Mouse (Mus musculus) liver, embryonic 15.5 days (tissue): Measurements from ENCODE around the gene Tnnt1. TPM values are rescaled to one million over a fixed set of nuclear protein-coding genes. Genes with fewer than 3 reads are reported as not detected.

Experiments
- ATAC-seq: fragments of 200-750 bp; cut with Nextera tagmentation; 2 replicates; pipeline ENCODE4 v1.8.0; 2017; ENCODE audit warnings: moderate number of reproducible peaks, mild to moderate bottlenecking, moderate library complexity; ENCODE audit not compliant: insufficient read depth
- H3K27ac ChIP-seq: fragments of 300-500 bp; sonication (generic); replicated peaks from 2 replicates; pipeline ENCODE4 v1.5.1; 2015; ENCODE audit warnings: mild to moderate bottlenecking, inconsistent platforms
- H3K27me3 ChIP-seq: fragments of 300-500 bp; sonication (generic); 2 replicates; pipeline ENCODE4 v1.6.1; 2015; ENCODE audit warnings: mild to moderate bottlenecking, inconsistent platforms
- H3K36me3 ChIP-seq: fragments of 300-500 bp; sonication (generic); replicated peaks from 2 replicates; pipeline ENCODE4 v1.6.1; 2015; ENCODE audit warnings: moderate library complexity, mild to moderate bottlenecking, inconsistent platforms
- H3K4me1 ChIP-seq: fragments of 300-500 bp; sonication (generic); replicated peaks from 2 replicates; pipeline ENCODE4 v1.6.1; 2015; ENCODE audit warnings: inconsistent platforms
- H3K4me2 ChIP-seq: fragments of 300-500 bp; sonication (generic); 2 replicates; pipeline ENCODE4 v1.6.1; 2015; ENCODE audit warnings: moderate library complexity, mild to moderate bottlenecking, inconsistent platforms
- H3K4me3 ChIP-seq: fragments of 300-500 bp; sonication (generic); replicated peaks from 2 replicates; pipeline ENCODE4 v1.5.1; 2015; ENCODE audit warnings: mild to moderate bottlenecking, inconsistent platforms
- H3K9ac ChIP-seq: fragments of 300-500 bp; sonication (generic); 2 replicates; pipeline ENCODE4 v1.6.1; 2015; ENCODE audit warnings: moderate library complexity, mild to moderate bottlenecking, inconsistent platforms
- H3K9me3 ChIP-seq: fragments of 300-500 bp; sonication (generic); replicated peaks from 2 replicates; pipeline ENCODE4 v1.6.1; 2016; ENCODE audit warnings: inconsistent platforms
- whole genome bisulfite sequencing: fragments of 180-500 bp; shearing (Covaris S2); methylation state at CpG from one replicate; pipeline ENCODE4 v1.1.7; 2015; ENCODE audit warnings: mixed read lengths; ENCODE audit not compliant: insufficient replicate concordance; 5-methylcytosine and 5-hydroxymethylcytosine counted together
- polyA plus RNA-seq: library from polyadenylated mRNA; unstranded; fragments of >200 nt; fragmentation: Nextera tagmentation; extraction: Ambion mirVana; gene quantifications from 2 replicates; pipeline ENCODE4 v1.2.1, GENCODE M21; 2015

Tnnt1 gene
- 11.7 and 16.9 TPM in 2 replicates for polyA plus RNA-seq

GRCm38 (mm10) chr7:4516332-4517050 is at the start of gene Tnnt1:
Gene Tnnt1, minus strand, starts transcription at chr7:4516382.
- 21% methylated on average over 4 of the region's 4 CpGs for WGBS
- Histone ChIP-seq H3K36me3 (no peaks in the 10 kb centered on the region), H3K4me2 (no peak within 1 kb of the TSS), H3K27ac (no peak within 1 kb of the TSS), H3K27me3 (peaks cover 15% of the 10 kb centered on the region), H3K9ac (no peak within 1 kb of the TSS), H3K4me3 (no peak within 1 kb of the TSS), H3K9me3 (no peaks in the 10 kb centered on the region), H3K4me1 (peaks cover 18% of the 10 kb centered on the region)
- no peak for ATAC-seq

- H3K27ac ChIP-seq: no peak overlapping the region
- ATAC-seq: no peak
- no peaks in the 10 kb centered on the region for H3K9me3 ChIP-seq
- H3K4me3 ChIP-seq: no peak overlapping the region
- no peak overlapping the region for H3K9ac ChIP-seq
- 74% methylated on average over 3 of the region's 3 CpGs for WGBS
- H3K36me3 ChIP-seq: no peaks in the 10 kb centered on the region
- H3K4me1 ChIP-seq: no peaks in the 10 kb centered on the region
- H3K27me3 ChIP-seq: no peaks in the 10 kb centered on the region
- no peak overlapping the region for H3K4me2 ChIP-seq
Observed at GRCm38 (mm10) chr7:4562660-4563059, 46.5 kb upstream of the Tnnt1 start.

- no peak for ATAC-seq
- 45% methylated on average over 6 of the region's 6 CpGs for WGBS
Observed at GRCm38 (mm10) chr7:4557167-4557560, 41.0 kb upstream of the Tnnt1 start.

GRCm38 (mm10) chr7:4556256-4557166 is 40.3 kb upstream of the Tnnt1 start:
- no peaks in the 10 kb centered on the region for H3K4me1 ChIP-seq
- H3K27ac ChIP-seq: no peak overlapping the region
- no peak overlapping the region for H3K4me2 ChIP-seq
- peaks cover 4% of the 10 kb centered on the region for H3K27me3 ChIP-seq
- H3K36me3 ChIP-seq: no peaks in the 10 kb centered on the region
- H3K4me3 ChIP-seq: no peak overlapping the region
- H3K9me3 ChIP-seq: no peaks in the 10 kb centered on the region
- H3K9ac ChIP-seq: no peak overlapping the region
- ATAC-seq: peak; percentile 60
- 17% methylated on average over 15 of the region's 15 CpGs for WGBS

More at GRCm38 (mm10) chr7:4557167-4557560, 41.0 kb upstream of the Tnnt1 start:
- Histone ChIP-seq H3K4me3 (no peak overlapping the region), H3K27me3 (peaks cover 4% of the 10 kb centered on the region), H3K9ac (no peak overlapping the region), H3K9me3 (no peaks in the 10 kb centered on the region), H3K4me1 (no peaks in the 10 kb centered on the region), H3K4me2 (no peak overlapping the region), H3K36me3 (no peaks in the 10 kb centered on the region), H3K27ac (no peak overlapping the region)

GRCm38 (mm10) chr7:4547221-4547641 is 31.0 kb upstream of the Tnnt1 start, which contains the start of gene Syt5:
Gene Syt5, minus strand, starts transcription at chr7:4547541.
- Histone ChIP-seq H3K4me1 (peaks cover 15% of the 10 kb centered on the region), H3K9me3 (no peaks in the 10 kb centered on the region), H3K36me3 (no peaks in the 10 kb centered on the region), H3K4me2 (peak within 1 kb of the TSS; percentile 51), H3K4me3 (peak within 1 kb of the TSS; percentile 20; the same call in 1 of the 2 replicates), H3K27me3 (peaks cover 39% of the 10 kb centered on the region), H3K9ac (no peak within 1 kb of the TSS), H3K27ac (no peak within 1 kb of the TSS)
- WGBS: 9% methylated on average over 33 of the region's 33 CpGs
- ATAC-seq: no peak

- H3K4me2 ChIP-seq: peak overlapping the region; percentile 51
- H3K27me3 ChIP-seq: peaks cover 39% of the 10 kb centered on the region
- no peak for ATAC-seq
- H3K27ac ChIP-seq: no peak overlapping the region
- H3K36me3 ChIP-seq: no peaks in the 10 kb centered on the region
- H3K9me3 ChIP-seq: no peaks in the 10 kb centered on the region
- H3K4me3 ChIP-seq: no peak overlapping the region
- 5% methylated on average over 26 of the region's 26 CpGs for WGBS
- no peak overlapping the region for H3K9ac ChIP-seq
- H3K4me1 ChIP-seq: peaks cover 15% of the 10 kb centered on the region
Observed at GRCm38 (mm10) chr7:4546591-4547131, 30.5 kb upstream of the Tnnt1 start.

GRCm38 (mm10) chr7:4546050-4546449 is 29.9 kb upstream of the Tnnt1 start:
- WGBS: 59% methylated on average over 15 of the region's 15 CpGs
- Histone ChIP-seq H3K4me3 (no peak overlapping the region), H3K9ac (no peak overlapping the region), H3K4me2 (no peak overlapping the region), H3K4me1 (peaks cover 15% of the 10 kb centered on the region), H3K9me3 (no peaks in the 10 kb centered on the region), H3K27ac (no peak overlapping the region), H3K27me3 (peaks cover 37% of the 10 kb centered on the region), H3K36me3 (no peaks in the 10 kb centered on the region)
- no peak for ATAC-seq

- Histone ChIP-seq H3K36me3 (no peaks in the 10 kb centered on the region), H3K27me3 (peaks cover 15% of the 10 kb centered on the region), H3K4me2 (peak overlapping the region; percentile 16), H3K9ac (no peak overlapping the region), H3K4me3 (0 out of 2 replicates have a peak overlapping the region, but pooled peaks have one; percentile 10), H3K4me1 (peaks cover 10% of the 10 kb centered on the region), H3K27ac (no peak overlapping the region), H3K9me3 (no peaks in the 10 kb centered on the region)
- WGBS: 36% methylated on average over 17 of the region's 17 CpGs
- ATAC-seq: no peak
Observed at GRCm38 (mm10) chr7:4542013-4542412, 25.8 kb upstream of the Tnnt1 start.

- H3K36me3 ChIP-seq: no peaks in the 10 kb centered on the region
- no peak for ATAC-seq
- H3K4me2 ChIP-seq: no peak overlapping the region
- 0 out of 2 replicates have a peak, but pooled peaks cover 3% of the 10 kb centered on the region for H3K4me1 ChIP-seq
- H3K9ac ChIP-seq: no peak overlapping the region
- peaks cover 8% of the 10 kb centered on the region for H3K27me3 ChIP-seq
- WGBS: 59% methylated on average over 5 of the region's 5 CpGs
- no peaks in the 10 kb centered on the region for H3K9me3 ChIP-seq
- H3K4me3 ChIP-seq: no peak overlapping the region
- H3K27ac ChIP-seq: no peak overlapping the region
Observed at GRCm38 (mm10) chr7:4541344-4541743, 25.2 kb upstream of the Tnnt1 start.

- Histone ChIP-seq H3K36me3 (no peaks in the 10 kb centered on the region), H3K4me2 (no peak overlapping the region), H3K9me3 (no peaks in the 10 kb centered on the region), H3K27me3 (peaks cover 15% of the 10 kb centered on the region; the same call in 1 of the 2 replicates), H3K9ac (no peak overlapping the region), H3K4me3 (no peak overlapping the region), H3K27ac (no peak overlapping the region), H3K4me1 (no peaks in the 10 kb centered on the region)
- WGBS: 47% methylated on average over 2 of the region's 2 CpGs
- ATAC-seq: no peak
Observed at GRCm38 (mm10) chr7:4539019-4539418, 22.8 kb upstream of the Tnnt1 start.

GRCm38 (mm10) chr7:4537181-4537580 is 21.0 kb upstream of the Tnnt1 start:
- no peak overlapping the region for H3K4me3 ChIP-seq
- no peak for ATAC-seq
- H3K36me3 ChIP-seq: no peaks in the 10 kb centered on the region
- WGBS: 44% methylated on average over 4 of the region's 4 CpGs
- no peaks in the 10 kb centered on the region for H3K4me1 ChIP-seq
- H3K27me3 ChIP-seq: peaks cover 22% of the 10 kb centered on the region
- no peak overlapping the region for H3K27ac ChIP-seq
- H3K9me3 ChIP-seq: no peaks in the 10 kb centered on the region
- no peak overlapping the region for H3K4me2 ChIP-seq
- no peak overlapping the region for H3K9ac ChIP-seq
